Mouse (Mus musculus) ovary, postnatal 36 days (tissue): ENCODE results near the gene Rps9.
"Not testable (repeated sequence)": the region's sequence is repeated elsewhere in the genome, so short reads cannot be mapped to it uniquely, and the experiment has no call there.

Experiments used
- DNase-seq: peaks from one replicate; pipeline ENCODE4 v3.0.0; 2022; ENCODE audit warnings: low spot score, mixed read lengths

Gene Rps9

DNA sequence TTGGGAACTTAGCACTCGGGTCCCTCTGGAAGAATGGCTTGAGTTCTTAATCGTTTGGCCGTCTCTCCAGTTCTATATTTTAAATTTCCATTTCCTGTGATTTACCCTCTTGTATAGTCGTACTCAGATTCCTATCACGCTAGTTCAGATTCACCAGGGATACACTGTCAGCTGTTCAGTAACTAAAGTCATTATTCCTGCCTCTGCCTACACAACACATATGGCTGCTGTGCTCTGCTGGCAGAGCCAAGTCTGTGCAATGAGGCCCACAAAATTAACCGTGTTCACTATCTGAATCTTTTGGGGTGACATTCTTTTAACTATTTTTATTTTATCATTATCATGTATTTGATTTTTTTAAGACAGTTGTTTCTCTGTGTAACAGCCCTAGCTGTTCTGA lies 5.3 kb upstream of the Rps9 start:
- DNase-seq = no peak

DNA sequence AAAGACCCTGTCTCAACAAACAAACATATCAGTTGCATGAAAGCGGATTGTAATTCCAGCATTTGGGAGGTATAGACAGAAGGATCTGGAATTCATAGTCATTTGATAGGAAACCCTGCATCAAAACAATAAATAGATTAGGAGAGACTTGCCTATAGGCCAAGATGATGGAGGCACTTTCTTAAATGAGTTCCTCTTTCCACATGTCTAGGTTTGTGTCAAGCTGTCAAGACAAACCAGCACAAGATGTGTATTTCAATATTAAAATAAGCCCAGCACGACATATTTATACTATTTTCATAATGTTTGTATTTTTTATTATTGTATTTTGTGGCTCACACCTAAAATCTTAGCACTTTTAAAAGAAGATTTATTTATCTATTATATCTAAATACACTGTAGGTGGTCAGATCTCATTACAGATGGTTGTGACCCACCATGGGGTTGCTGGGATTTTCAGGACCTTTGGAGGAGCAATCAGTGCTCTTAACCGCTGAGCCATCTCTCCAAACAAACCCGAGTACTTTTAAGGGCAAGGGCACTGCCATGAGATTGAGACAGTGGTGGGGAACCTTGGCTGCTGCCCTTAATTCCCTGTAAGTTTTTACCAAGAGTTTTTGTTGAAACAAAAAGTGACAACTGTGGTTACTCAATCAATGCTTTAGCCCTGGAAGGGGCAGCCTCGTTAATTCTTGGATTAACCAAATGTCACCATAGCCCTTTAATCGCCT lies 480 bp upstream of the Rps9 start:
- no peak for DNase-seq

DNA sequence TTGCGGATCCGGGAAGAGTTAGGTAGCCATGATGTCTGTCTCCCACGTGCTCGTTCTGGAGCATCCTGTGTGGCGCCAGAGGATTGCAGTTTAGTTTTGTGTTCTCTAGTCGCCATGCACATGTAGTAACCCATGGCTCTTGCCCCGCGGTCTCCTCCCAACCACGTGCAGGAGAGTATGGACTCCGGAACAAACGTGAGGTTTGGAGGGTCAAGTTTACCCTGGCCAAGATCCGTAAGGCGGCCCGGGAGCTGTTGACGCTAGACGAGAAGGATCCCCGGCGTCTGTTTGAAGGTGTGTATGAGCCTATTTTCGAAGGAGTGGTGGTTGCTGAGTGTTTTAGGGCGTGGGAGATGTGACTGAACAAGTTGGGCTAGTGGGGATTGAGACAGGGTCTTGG lies 682 bp downstream of the Rps9 start:
- DNase-seq = no peak

DNA sequence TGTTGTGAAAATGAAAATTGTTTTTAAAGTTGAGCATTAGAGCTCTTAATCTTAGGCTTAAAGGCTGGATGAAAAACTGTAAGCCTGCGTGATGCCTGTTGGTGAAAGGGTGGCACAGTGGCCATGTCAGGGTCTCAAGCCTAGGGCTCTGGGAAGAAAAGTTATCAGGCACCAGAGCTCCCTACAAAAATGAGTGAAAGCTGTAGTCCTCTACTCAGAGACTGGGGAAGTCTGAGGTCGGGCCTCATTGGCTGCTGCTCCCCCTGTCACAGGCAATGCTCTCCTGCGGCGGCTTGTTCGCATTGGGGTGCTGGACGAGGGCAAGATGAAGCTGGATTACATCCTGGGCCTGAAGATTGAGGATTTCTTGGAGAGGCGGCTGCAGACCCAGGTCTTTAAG lies 1.7 kb downstream of the Rps9 start:
- DNase-seq = not testable (repeated sequence)

DNA sequence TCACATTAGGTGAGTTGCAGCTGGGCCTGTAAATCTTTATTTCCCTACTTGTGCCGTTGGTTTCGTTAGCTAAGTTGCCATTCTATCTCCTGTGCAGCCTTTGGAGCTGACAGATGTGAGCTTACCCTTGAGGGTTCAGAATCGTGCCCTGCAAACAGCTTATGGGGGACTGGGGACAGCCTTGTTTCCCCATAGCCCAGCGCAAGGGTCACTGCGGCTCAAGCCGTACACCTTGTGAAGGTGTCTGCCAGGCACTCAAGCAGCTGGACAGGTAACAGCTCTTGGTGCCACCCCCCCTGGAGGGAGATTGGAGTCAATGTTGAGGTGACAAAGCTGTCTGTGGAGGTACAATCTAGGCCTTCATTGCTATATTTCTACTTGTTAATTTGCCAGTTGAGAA lies 2.1 kb downstream of the Rps9 start:
- no peak for DNase-seq

GRCm38 (mm10) chr7:3706343-3706934 lies 2.6 kb downstream of the Rps9 start:
- no peak for DNase-seq

- DNase-seq = no peak
Measured at GRCm38 (mm10) chr7:3707027-3707426, 3.2 kb downstream of the Rps9 start.

GRCm38 (mm10) chr7:3707568-3708413 lies 4.0 kb downstream of the Rps9 start:
- no peak for DNase-seq

DNA sequence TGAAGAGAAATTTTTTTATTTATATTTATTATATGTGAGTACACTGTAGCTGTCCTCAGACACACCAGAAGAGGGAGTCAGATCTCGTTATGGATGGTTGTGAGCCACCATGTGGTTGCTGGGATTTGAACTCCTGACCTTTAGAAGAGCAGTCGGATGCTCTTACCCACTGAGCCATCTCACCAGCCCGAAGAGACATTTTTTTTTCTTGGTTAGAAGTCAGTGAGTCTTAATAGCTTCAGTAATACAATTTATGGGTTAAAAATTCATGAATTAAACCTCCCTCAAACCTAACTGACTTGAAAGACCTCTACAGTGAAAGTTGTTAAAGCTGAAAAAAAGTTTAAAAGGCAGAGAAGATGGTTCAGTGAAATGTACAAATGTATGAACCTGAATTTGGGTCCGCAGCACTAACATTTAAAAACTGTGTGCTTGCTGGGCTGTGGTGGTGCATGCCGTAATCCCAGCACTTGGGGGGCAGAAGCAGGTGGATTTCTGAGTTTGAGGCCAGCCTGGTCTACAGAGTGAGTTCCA lies 4.7 kb downstream of the Rps9 start:
- DNase-seq = not testable (repeated sequence)

DNA sequence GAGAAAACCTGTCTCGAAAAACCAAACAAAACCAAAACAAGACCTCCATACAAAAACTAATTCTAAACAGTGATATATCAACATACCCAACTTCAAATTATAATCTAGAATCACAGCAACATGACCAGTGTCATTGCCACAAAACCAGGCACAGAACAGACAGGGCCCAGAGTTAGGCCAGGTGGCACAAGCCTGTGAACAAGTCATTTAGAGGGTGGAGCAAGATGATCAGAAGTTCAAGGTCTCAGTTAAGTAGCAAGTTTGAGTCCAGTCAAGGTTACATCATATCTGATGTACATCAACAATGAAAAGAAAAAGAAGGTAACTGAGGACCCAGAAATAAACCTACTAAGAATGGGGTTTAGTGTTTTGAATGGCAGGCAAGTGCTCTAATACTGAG lies 5.2 kb downstream of the Rps9 start:
- DNase-seq = no peak

- no peak for DNase-seq
Measured at GRCm38 (mm10) chr7:3712264-3712942, 8.6 kb downstream of the Rps9 start.

GRCm38 (mm10) chr7:3715249-3715648 lies 11.5 kb downstream of the Rps9 start:
- no peak for DNase-seq

GRCm38 (mm10) chr7:3720268-3720667 lies 16.5 kb downstream of the Rps9 start, which contains the start of gene Pirb:
Gene Pirb (minus strand): TSS chr7:3720391.
- not testable (repeated sequence) for DNase-seq

DNA sequence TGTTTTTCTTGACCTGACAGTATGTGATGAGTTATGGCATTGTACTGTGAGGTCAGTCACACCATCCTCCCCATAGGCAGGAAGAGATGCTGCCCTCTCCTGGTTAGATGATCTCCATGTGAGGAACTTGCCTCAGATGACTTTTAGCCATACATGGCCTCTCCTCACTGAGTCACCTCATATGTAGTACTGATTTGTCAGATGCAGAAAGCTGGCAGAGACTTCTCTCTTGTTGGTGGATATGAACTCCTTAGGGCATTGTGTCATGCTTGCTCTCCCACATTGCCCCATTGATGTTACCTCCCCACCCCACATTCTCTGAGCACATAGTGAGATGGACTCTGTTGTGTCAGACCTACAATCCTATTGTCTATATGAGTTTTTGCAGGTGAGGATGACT lies 21.7 kb downstream of the Rps9 start:
- not testable (repeated sequence) for DNase-seq

DNA sequence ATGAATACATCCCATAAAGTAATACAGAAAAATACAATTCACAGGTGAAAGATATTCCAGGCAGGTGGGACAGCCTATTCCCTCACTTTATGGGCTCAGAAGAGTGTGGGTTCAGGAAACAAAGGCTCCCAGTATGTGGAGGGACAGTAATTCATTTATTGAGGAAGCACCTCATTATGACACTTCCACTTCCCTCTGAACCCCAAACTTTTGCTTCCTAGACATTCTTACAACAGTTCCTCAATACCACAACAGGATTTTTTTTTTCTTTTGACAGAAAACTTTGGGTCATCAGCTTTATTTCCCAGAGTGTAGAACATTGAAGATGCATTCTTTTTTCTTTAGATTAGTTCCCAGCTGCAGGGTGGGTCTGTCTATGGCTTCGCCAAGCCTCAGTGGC lies 28.9 kb downstream of the Rps9 start:
- DNase-seq = not testable (repeated sequence)
